Mouse (Mus musculus) midbrain, embryonic 14.5 days (tissue): Measurements from ENCODE around the gene Rack1. TPM values are rescaled to one million over a fixed set of nuclear protein-coding genes. Genes with fewer than 3 reads are reported as not detected.
A peak's percentile ranks its signal among the peaks of the same experiment; 100 is the strongest.

ENCODE experiments used
- ATAC-seq: fragments of 200-750 bp; cut with Nextera tagmentation; 2 replicates; pipeline ENCODE4 v1.8.0; 2017; ENCODE audit warnings: moderate number of reproducible peaks, moderate library complexity; ENCODE audit not compliant: low FRiP score, low TSS enrichment
- DNase-seq: peaks from one replicate; pipeline ENCODE4 v3.0.0-alpha.2; 2015
- H3K27ac ChIP-seq: fragments of 300-500 bp; sonication (generic); replicated peaks from 2 replicates; pipeline ENCODE4 v1.5.1; 2014; ENCODE audit warnings: mild to moderate bottlenecking, low read depth, low read length, moderate library complexity
- H3K27me3 ChIP-seq: fragments of 300-500 bp; sonication (generic); 2 replicates; pipeline ENCODE4 v1.6.1; 2014; ENCODE audit warnings: low read length, control low read depth, mixed read lengths; ENCODE audit not compliant: control insufficient read depth, insufficient read depth
- H3K36me3 ChIP-seq: fragments of 300-500 bp; sonication (generic); 2 replicates; pipeline ENCODE4 v1.6.1; 2014; ENCODE audit warnings: low read length, control low read depth; ENCODE audit not compliant: control insufficient read depth, insufficient read depth
- H3K4me1 ChIP-seq: fragments of 300-500 bp; sonication (generic); 2 replicates; pipeline ENCODE4 v1.6.1; 2014; ENCODE audit warnings: mild to moderate bottlenecking, antibody characterized with exemption, low read length, control low read depth; ENCODE audit not compliant: control insufficient read depth, insufficient read depth
- H3K4me2 ChIP-seq: fragments of 300-500 bp; sonication (generic); 2 replicates; pipeline ENCODE4 v1.6.1; 2014; ENCODE audit warnings: mild to moderate bottlenecking, low read length, moderate library complexity
- H3K4me3 ChIP-seq: fragments of 300-500 bp; sonication (generic); replicated peaks from 2 replicates; pipeline ENCODE4 v1.5.1; 2014; ENCODE audit warnings: low read depth, low read length
- H3K9ac ChIP-seq: fragments of 300-500 bp; sonication (generic); replicated peaks from 2 replicates; pipeline ENCODE4 v1.6.1; 2014; ENCODE audit warnings: mild to moderate bottlenecking, low read length, moderate library complexity
- H3K9me3 ChIP-seq: fragments of 300-500 bp; sonication (generic); 2 replicates; pipeline ENCODE4 v1.6.1; 2016; ENCODE audit warnings: low read length, control low read depth, mixed read lengths; ENCODE audit not compliant: control insufficient read depth
- WGBS: fragments of 180-500 bp; shearing (Covaris S2); extraction: QIAGEN DNeasy Blood & Tissue Kit; methylation state at CpG from one replicate; pipeline ENCODE4 v1.1.7; 2014; 5-methylcytosine and 5-hydroxymethylcytosine counted together
- polyA plus RNA-seq: library from polyadenylated mRNA; unstranded; fragments of >200 nt; fragmentation: Nextera tagmentation; extraction: Ambion mirVana; gene quantifications from 2 replicates; pipeline ENCODE4 v1.2.1, GENCODE M21; 2014

Rack1 gene
- polyA plus RNA-seq, 1 experiment from 2014 or later: 505 TPM

DNA sequence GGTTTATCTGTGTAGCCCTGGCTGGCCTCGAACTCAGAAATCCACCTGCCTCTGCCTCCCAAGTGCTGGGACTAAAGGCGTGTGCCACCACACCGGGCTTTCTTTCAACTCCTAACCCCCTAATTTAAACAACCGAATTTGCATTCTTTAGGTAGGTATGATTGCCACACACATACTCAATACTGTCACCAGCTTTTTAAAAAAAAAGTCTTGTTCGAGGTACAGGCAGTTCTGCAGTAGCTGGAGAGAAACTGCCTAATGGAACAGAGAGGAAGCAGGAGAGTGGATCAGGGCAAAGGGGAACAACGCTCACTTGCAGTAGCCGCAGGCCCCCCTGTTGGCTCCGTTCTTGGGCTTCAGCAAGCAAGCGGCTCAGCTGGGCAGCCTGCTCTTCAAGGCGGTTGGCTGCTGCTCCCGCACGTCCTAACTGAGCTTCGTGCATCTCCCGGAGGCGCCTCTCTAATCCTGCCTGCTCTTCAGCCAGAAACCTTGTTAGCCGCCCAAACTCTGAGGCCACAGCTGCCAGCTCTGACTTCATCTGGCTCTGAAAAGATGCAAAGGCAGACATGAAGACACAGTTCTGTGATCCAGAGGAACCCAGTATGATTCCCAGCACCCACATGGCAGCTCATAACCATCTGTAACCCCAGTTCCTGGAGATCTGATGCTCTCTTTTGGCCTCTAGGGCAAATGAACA lies 8.8 kb downstream of the Rack1 start:
- Histone ChIP-seq H3K9me3 (no peaks in the 10 kb centered on the region), H3K27me3 (no peaks in the 10 kb centered on the region), H3K36me3 (peaks cover 98% of the 10 kb centered on the region), H3K9ac (no peak overlapping the region), H3K4me2 (no peak overlapping the region), H3K4me1 (0 out of 2 replicates have a peak, but pooled peaks cover 2% of the 10 kb centered on the region), H3K4me3 (no peak overlapping the region), H3K27ac (no peak overlapping the region)
- 67% methylated on average over 16 of the region's 16 CpGs for WGBS
- ATAC-seq (no peak), DNase-seq (no peak)

- Histone ChIP-seq H3K4me3 (no peak overlapping the region), H3K36me3 (peaks cover 95% of the 10 kb centered on the region), H3K9me3 (no peaks in the 10 kb centered on the region), H3K9ac (no peak overlapping the region), H3K27ac (no peak overlapping the region), H3K27me3 (no peaks in the 10 kb centered on the region), H3K4me1 (0 out of 2 replicates have a peak, but pooled peaks cover 2% of the 10 kb centered on the region), H3K4me2 (no peak overlapping the region)
- ATAC-seq (no peak), DNase-seq (no peak)
- WGBS: 74% methylated on average over 4 of the region's 4 CpGs
These were observed 9.3 kb downstream of the Rack1 start for GRCm38 (mm10) chr11:48809434-48809830.

- no peak for DNase-seq
- H3K9me3 ChIP-seq: no peaks in the 10 kb centered on the region
- H3K4me1 ChIP-seq: peaks cover 10% of the 10 kb centered on the region
- no peak for ATAC-seq
- no peak overlapping the region for H3K4me2 ChIP-seq
- no peak overlapping the region for H3K9ac ChIP-seq
- H3K4me3 ChIP-seq: no peak overlapping the region
- H3K27ac ChIP-seq: no peak overlapping the region
- no peaks in the 10 kb centered on the region for H3K27me3 ChIP-seq
- WGBS: 89% methylated on average over 2 of the region's 2 CpGs
- peaks cover 89% of the 10 kb centered on the region for H3K36me3 ChIP-seq
These were observed 10.0 kb downstream of the Rack1 start for GRCm38 (mm10) chr11:48810142-48810541.

DNA sequence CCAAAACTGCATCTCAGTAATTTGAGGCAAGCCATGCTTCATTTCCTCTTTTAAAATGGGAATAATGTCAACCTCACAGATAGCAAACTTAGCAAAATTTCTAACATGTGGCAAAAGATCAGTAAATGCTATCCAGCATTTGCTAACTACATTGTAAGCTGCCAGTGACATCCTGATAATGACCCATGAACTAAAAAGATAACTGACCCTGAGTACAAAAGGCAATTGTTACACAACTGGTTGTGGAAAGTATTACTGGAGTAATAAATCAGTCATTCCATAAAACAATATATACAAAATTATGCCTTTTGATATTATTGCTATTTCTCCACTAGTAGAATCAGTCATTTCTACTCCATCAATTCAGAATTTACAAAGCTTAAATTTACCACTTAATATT lies 13.7 kb downstream of the Rack1 start:
- peaks cover 19% of the 10 kb centered on the region for H3K4me1 ChIP-seq
- H3K27ac ChIP-seq: no peak overlapping the region
- H3K27me3 ChIP-seq: no peaks in the 10 kb centered on the region
- H3K4me3 ChIP-seq: no peak overlapping the region
- no peak overlapping the region for H3K4me2 ChIP-seq
- no peak overlapping the region for H3K9ac ChIP-seq
- DNase-seq (no peak), ATAC-seq (no peak)
- no peaks in the 10 kb centered on the region for H3K9me3 ChIP-seq
- H3K36me3 ChIP-seq: peaks cover 57% of the 10 kb centered on the region

GRCm38 (mm10) chr11:48815851-48816250 lies 15.7 kb downstream of the Rack1 start:
- DNase-seq (no peak), ATAC-seq (no peak)
- Histone ChIP-seq H3K9me3 (no peaks in the 10 kb centered on the region), H3K27me3 (no peaks in the 10 kb centered on the region), H3K9ac (peak overlapping the region; percentile 81), H3K27ac (peak overlapping the region; percentile 95; the same call in 1 of the 2 replicates), H3K4me3 (peak overlapping the region; percentile 74), H3K36me3 (peaks cover 36% of the 10 kb centered on the region), H3K4me2 (peak overlapping the region; percentile 72), H3K4me1 (peaks cover 19% of the 10 kb centered on the region)
- WGBS: 79% methylated on average over 16 of the region's 16 CpGs

GRCm38 (mm10) chr11:48816281-48816781 lies 16.2 kb downstream of the Rack1 start:
- H3K27ac ChIP-seq: peak overlapping the region; percentile 95
- WGBS: 3% methylated on average over 22 of the region's 23 CpGs
- H3K9me3 ChIP-seq: no peaks in the 10 kb centered on the region
- H3K9ac ChIP-seq: peak overlapping the region; percentile 81
- ATAC-seq: peak; percentile 71
- DNase-seq: peak; percentile 79
- peaks cover 31% of the 10 kb centered on the region for H3K36me3 ChIP-seq
- peak overlapping the region; percentile 72 for H3K4me2 ChIP-seq
- no peaks in the 10 kb centered on the region for H3K27me3 ChIP-seq
- peaks cover 19% of the 10 kb centered on the region for H3K4me1 ChIP-seq
- peak overlapping the region; percentile 74 for H3K4me3 ChIP-seq

GRCm38 (mm10) chr11:48816800-48817665 lies 16.9 kb downstream of the Rack1 start, which contains the start of gene Trim41:
TSS of gene Trim41 (minus strand) at chr11:48817353.
- H3K4me1 ChIP-seq: peaks cover 19% of the 10 kb centered on the region
- H3K27me3 ChIP-seq: no peaks in the 10 kb centered on the region
- peaks cover 24% of the 10 kb centered on the region for H3K36me3 ChIP-seq
- DNase-seq (peak; percentile 99), ATAC-seq (peak; percentile 98)
- peak within 1 kb of the TSS; percentile 74 for H3K4me3 ChIP-seq
- H3K27ac ChIP-seq: peak within 1 kb of the TSS; percentile 95
- under 1% methylated on average over 75 of the region's 77 CpGs for WGBS
- H3K9me3 ChIP-seq: no peaks in the 10 kb centered on the region
- peak within 1 kb of the TSS; percentile 81 for H3K9ac ChIP-seq
- H3K4me2 ChIP-seq: peak within 1 kb of the TSS; percentile 72

DNA sequence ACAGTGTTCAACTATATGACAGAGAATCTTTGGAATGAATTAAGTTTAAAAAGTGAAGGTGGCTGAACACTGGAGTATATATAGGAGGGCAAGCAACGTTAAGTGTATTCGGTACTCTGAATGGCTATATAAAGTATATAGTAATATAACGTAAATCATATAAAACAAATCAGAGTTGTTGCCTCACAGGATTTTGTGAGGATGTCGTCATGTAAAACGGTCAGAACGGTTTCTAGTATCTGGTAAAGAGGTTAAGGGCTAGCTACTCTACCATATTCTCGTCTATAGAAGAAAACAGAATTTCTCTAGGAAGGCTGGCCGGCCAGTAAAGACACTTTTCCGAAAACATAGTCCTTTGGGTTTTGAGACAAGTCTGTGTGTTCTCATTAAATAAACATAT lies 17.7 kb downstream of the Rack1 start:
- ATAC-seq (no peak), DNase-seq (no peak)
- no peaks in the 10 kb centered on the region for H3K27me3 ChIP-seq
- no peaks in the 10 kb centered on the region for H3K9me3 ChIP-seq
- peak overlapping the region; percentile 95 for H3K27ac ChIP-seq
- H3K4me2 ChIP-seq: peak overlapping the region; percentile 72
- WGBS: 8% methylated on average over 9 of the region's 9 CpGs
- peak overlapping the region; percentile 81 for H3K9ac ChIP-seq
- peak overlapping the region; percentile 74 for H3K4me3 ChIP-seq
- peaks cover 19% of the 10 kb centered on the region for H3K4me1 ChIP-seq
- H3K36me3 ChIP-seq: peaks cover 18% of the 10 kb centered on the region; the same call in 1 of the 2 replicates
